Mouse (Mus musculus): ENCODE measurements around the gene Vmn2r54. TPM values are rescaled to one million over a fixed set of nuclear protein-coding genes. Genes with fewer than 3 reads are reported as not detected.
"Not testable (repeated sequence)": the region's sequence is repeated elsewhere in the genome, so short reads cannot be mapped to it uniquely, and the experiment has no call there.

The Vmn2r54 gene
- polyA plus RNA-seq (2016; fragmentation: Nextera tagmentation; extraction: Ambion mirVana) = not detected in 2 replicates

DNA sequence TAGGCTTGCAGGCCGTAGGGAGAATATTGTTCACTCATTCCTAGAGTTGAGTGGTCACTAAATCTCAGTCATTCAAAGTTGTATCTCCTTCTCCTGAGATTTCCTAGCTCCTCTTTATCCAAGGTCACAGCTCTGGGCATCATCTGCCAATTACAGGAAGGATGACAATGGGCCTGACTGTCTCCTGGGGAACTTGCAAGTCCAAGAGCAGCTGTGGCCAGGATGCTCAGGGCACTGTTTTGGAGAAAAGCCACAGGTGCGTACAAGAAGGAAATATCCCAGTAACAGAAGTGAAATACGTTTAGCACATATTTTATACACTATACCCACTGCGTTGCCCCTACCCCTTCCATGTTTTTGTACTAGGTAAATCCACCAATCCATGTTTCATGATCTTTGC lies at the start of gene Vmn2r54:
TSS of gene Vmn2r54 (minus strand) at position 101 of the 400 bp plus-strand sequence.
- H3K4me3 ChIP-seq; H3K36me3 ChIP-seq; H3K27ac ChIP-seq; H3K9ac ChIP-seq; H3K4me1 ChIP-seq; H3K9me3 ChIP-seq (replicated peaks); H3K27me3 ChIP-seq (replicated peaks); H3K4me2 ChIP-seq; ATAC-seq: not testable (repeated sequence)
- 54% methylated on average over 3 of the region's 4 CpGs for WGBS (ENCODE audit: insufficient replicate concordance)

DNA sequence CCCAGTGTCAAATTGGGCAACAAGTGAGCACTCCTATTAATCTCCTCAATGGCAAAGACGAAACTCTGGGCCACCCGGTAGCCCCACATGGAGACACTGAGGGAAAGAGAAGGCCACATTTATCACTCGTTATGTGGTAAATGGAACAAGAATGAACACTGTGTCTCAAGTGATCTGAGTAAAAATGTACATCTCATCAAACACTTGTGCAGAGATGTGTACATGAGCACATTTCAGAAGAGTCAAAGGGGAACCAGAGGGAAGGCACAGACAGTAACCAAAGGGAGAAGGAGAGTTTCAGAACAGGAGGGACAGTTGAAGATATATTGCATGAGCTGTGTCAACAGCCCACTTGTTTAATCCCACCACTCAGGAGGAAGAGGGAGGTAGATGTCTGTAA lies 44.8 kb upstream of the Vmn2r54 start, which contains the start of gene Vmn2r55:
TSS of gene Vmn2r55 (minus strand) at position 101 of the 400 bp plus-strand sequence.
- H3K4me2 ChIP-seq; H3K9me3 ChIP-seq (replicated peaks); ATAC-seq: not testable (repeated sequence)

DNA sequence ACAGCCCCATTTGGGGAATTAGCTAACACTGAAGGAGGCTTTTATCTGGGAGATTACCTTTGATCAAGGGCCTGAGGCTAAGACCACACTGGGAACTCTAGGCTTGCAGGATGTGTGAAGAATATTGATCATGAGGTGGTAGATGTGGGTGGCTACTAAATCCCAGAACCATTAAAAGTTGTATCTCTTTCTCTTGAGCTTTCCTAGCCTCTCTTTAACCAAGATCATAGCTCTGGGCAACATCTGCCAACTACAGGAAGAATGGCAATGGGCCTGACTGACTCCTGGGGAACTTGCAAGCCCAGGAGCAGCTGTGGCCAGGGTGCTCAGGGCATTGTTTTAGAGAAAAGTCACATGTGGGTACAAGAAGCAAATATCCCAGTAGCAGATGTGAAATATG lies 31.4 kb downstream of the Vmn2r54 start, which contains the start of gene Vmn2r53:
TSS of gene Vmn2r53 (minus strand) at position 101 of the 400 bp plus-strand sequence.
- Histone ChIP-seq H3K36me3 (no peaks in the 10 kb centered on the region), H3K9me3 (replicated peaks) (0 out of 2 replicates have a peak, but pooled peaks cover 4% of the 10 kb centered on the region), H3K9ac (no peak within 1 kb of the TSS), H3K27me3 (replicated peaks) (no peaks in the 10 kb centered on the region), H3K4me2 (no peak within 1 kb of the TSS), H3K27ac (no peak within 1 kb of the TSS), H3K4me1 (no peaks in the 10 kb centered on the region), H3K4me3 (no peak within 1 kb of the TSS)
- no peak for ATAC-seq

More for the DNA sequence above, 44.8 kb upstream of the Vmn2r54 start, which contains the start of gene Vmn2r55:
- H3K9ac ChIP-seq; H3K4me3 ChIP-seq; H3K27ac ChIP-seq; H3K4me1 ChIP-seq; H3K36me3 ChIP-seq; H3K27me3 ChIP-seq (replicated peaks): not testable (repeated sequence)
- WGBS (ENCODE audit: insufficient replicate concordance) = 69% methylated on average over 3 of the region's 3 CpGs

Other genes with a start within 250 kb of the Vmn2r54 start
- gene Zfp551, start 217.6 kb downstream of the Vmn2r54 start, polyA plus RNA-seq (2016; fragmentation: Nextera tagmentation; extraction: Ambion mirVana) = 0.91 and 1.2 TPM in 2 replicates
- 5.7 and 5.9 TPM in 2 replicates for gene Zfp606, start 162.0 kb downstream of the Vmn2r54 start, polyA plus RNA-seq (2016; fragmentation: Nextera tagmentation; extraction: Ambion mirVana)
- gene 2900092C05Rik, start 127.8 kb downstream of the Vmn2r54 start, polyA plus RNA-seq (2016; fragmentation: Nextera tagmentation; extraction: Ambion mirVana) = not detected in 2 replicates
- gene Vmn2r53, start 31.5 kb downstream of the Vmn2r54 start, polyA plus RNA-seq (2016; fragmentation: Nextera tagmentation; extraction: Ambion mirVana) = not detected in 2 replicates
- not detected in 2 replicates for gene Vmn2r55, start 44.7 kb upstream of the Vmn2r54 start, polyA plus RNA-seq (2016; fragmentation: Nextera tagmentation; extraction: Ambion mirVana)
- gene Vmn2r56, start 94.7 kb upstream of the Vmn2r54 start, polyA plus RNA-seq (2016; fragmentation: Nextera tagmentation; extraction: Ambion mirVana) = not detected in 2 replicates
- 1.4 and 2.1 TPM in 2 replicates for gene Zscan18, start 163.3 kb upstream of the Vmn2r54 start, polyA plus RNA-seq (2016; fragmentation: Nextera tagmentation; extraction: Ambion mirVana)
- 3.8 and 4.6 TPM in 2 replicates for gene Zfp329, start 178.5 kb upstream of the Vmn2r54 start, polyA plus RNA-seq (2016; fragmentation: Nextera tagmentation; extraction: Ambion mirVana)
- 16.1 and 16.4 TPM in 2 replicates for gene Zfp110, start 194.4 kb upstream of the Vmn2r54 start, polyA plus RNA-seq (2016; fragmentation: Nextera tagmentation; extraction: Ambion mirVana)
- gene Zfp128, start 240.9 kb upstream of the Vmn2r54 start, polyA plus RNA-seq (2016; fragmentation: Nextera tagmentation; extraction: Ambion mirVana) = 0.86 and 1.0 TPM in 2 replicates